Mouse (Mus musculus) liver, adult 2 months (tissue): Measurements from ENCODE around the gene Syp. TPM values are rescaled to one million over a fixed set of nuclear protein-coding genes. Genes with fewer than 3 reads are reported as not detected.

ENCODE experiments used
- DNase-seq: peaks from one replicate; pipeline ENCODE4 v3.0.0-alpha.2; 2011; ENCODE audit warnings: low read depth, low spot score; ENCODE audit errors: extremely low read depth
- H3K27ac ChIP-seq: fragments of 200-500 bp; replicated peaks from 2 replicates; pipeline ENCODE4 v1.5.1; 2012; ENCODE audit warnings: low read depth, mild to moderate bottlenecking, control low read depth, inconsistent platforms, low read length; ENCODE audit not compliant: insufficient read depth
- H3K27me3 ChIP-seq: fragments of 200-500 bp; 2 replicates; pipeline ENCODE4 v1.6.1; 2012; ENCODE audit warnings: mild to moderate bottlenecking, moderate library complexity, low read length, inconsistent platforms; ENCODE audit not compliant: control insufficient read depth, insufficient read depth
- H3K36me3 ChIP-seq: fragments of 200-500 bp; 2 replicates; pipeline ENCODE4 v1.6.1; 2012; ENCODE audit warnings: low read length, inconsistent platforms; ENCODE audit not compliant: control insufficient read depth, insufficient read depth
- H3K4me1 ChIP-seq: fragments of 200-500 bp; 2 replicates; pipeline ENCODE4 v1.6.1; 2011; ENCODE audit warnings: low read length; ENCODE audit not compliant: control insufficient read depth, insufficient read depth
- H3K4me3 ChIP-seq: fragments of 200-500 bp; 2 replicates; pipeline ENCODE4 v1.5.1; 2011; ENCODE audit warnings: low read depth, mild to moderate bottlenecking, control low read depth, low read length, moderate library complexity; ENCODE audit not compliant: insufficient read depth
- H3K79me2 ChIP-seq: fragments of 200-500 bp; 2 replicates; pipeline ENCODE4 v1.6.1; 2012; ENCODE audit warnings: inconsistent platforms, mild to moderate bottlenecking, low read length, moderate library complexity; ENCODE audit not compliant: control insufficient read depth, insufficient read depth
- H3K9ac ChIP-seq: fragments of 200-500 bp; 2 replicates; pipeline ENCODE4 v1.6.1; 2012; ENCODE audit warnings: low read depth, mild to moderate bottlenecking, control low read depth, inconsistent platforms, low read length
- CTCF ChIP-seq: fragments of 200-500 bp; IDR thresholded peaks from 2 replicates; pipeline ENCODE4 v1.5.1; 2011; ENCODE audit warnings: low read depth, low read length, control low read depth
- POLR2A ChIP-seq: fragments of 200-500 bp; IDR thresholded peaks from 2 replicates; pipeline ENCODE4 v1.6.1; 2011; ENCODE audit warnings: low read length, control low read depth; ENCODE audit not compliant: insufficient read depth; ENCODE audit errors: extremely low read depth
- WGBS: fragments of 180-500 bp; shearing (Covaris S2); methylation state at CpG from one replicate; pipeline ENCODE4 v1.1.7; 2018; 5-methylcytosine and 5-hydroxymethylcytosine counted together
- polyA plus RNA-seq: library from polyadenylated mRNA; depleted of rRNA; stranded (reverse); fragments of >200 nt; gene quantifications from 2 replicates; pipeline ENCODE4 v1.2.3, GENCODE M21; 2012
- total RNA-seq: library from RNA; depleted of rRNA; stranded (reverse); fragments of >200 nt; gene quantifications from 2 replicates; pipeline ENCODE4 v1.2.3, GENCODE M21; 2014

Gene Syp
- total and polyA plus RNA-seq, 2 experiments: 0.42 to 0.46 TPM

DNA sequence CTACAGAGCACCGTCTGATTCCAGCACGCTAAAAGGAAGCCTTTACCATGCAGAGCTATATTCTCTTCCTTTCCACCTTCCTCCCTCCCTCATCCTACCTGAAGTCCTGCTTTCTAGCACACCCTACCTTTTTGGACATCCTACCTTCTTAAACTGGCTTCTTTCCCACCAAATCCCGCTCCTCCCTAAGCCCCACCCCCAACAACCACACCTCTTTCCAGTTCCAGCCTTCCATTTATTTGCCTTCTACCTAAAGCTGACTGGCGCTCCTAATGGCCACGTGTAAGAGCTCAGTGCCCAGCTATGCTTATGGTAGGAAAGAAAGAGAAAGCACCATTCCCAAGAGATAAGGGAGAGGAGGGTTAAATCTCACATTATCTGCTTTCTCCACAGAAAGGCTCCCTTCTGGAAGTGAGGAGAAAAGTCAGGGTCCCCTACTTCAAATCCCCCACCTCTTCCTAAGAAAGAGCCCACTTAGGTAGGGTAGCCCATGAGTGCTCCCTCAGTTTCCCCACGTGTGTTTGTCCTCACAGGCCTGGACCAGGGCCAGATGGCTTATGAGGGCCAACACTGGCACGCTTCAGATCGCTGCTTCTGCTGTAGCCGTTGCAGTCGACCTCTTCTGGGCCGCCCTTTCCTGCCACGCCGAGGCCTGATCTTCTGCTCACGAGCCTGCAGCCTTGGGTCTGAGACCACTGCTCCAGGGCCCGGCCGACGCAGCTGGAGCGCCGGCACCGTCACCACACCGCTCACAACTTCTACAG, 27.6 kb downstream of the Syp start:
- Histone ChIP-seq H3K27ac (no peak overlapping the region), H3K36me3 (peaks cover 5% of the 10 kb centered on the region), H3K27me3 (no peaks in the 10 kb centered on the region), H3K79me2 (no peaks in the 10 kb centered on the region), H3K9ac (no peak overlapping the region), H3K4me3 (no peak overlapping the region), H3K4me1 (no peaks in the 10 kb centered on the region; the same call in 1 of the 2 replicates)
- WGBS: 82% methylated on average over 21 of the region's 21 CpGs
- no peak for TF ChIP-seq CTCF
- TF ChIP-seq POLR2A: no peak
- no peak for DNase-seq

DNA sequence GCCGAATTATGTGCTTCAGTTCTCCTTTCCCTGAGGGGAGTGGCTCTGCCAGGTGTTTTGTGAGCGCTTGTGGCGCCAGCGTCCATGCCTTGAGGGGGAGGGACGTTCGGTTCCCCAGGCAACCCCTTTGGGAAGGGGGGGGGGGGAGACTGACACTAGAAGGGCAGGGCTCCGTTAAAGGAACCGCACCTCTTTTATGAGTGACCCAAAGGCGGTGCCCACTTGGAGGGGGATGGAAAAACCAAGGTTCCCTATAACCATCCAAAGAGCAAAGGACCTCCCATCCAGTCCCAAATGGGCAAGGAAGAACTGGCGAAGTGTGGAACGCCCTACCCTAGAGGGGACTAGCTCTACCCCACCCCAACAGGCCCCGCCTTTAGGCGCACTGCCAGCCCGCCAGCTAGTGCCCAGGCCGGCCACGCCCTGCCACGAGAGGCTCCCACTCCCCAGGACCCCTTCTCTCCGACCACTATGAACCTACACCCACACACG, 32.2 kb downstream of the Syp start:
- no peaks in the 10 kb centered on the region; the same call in 1 of the 2 replicates for H3K4me1 ChIP-seq
- no peaks in the 10 kb centered on the region for H3K79me2 ChIP-seq
- no peaks in the 10 kb centered on the region for H3K36me3 ChIP-seq
- H3K27ac ChIP-seq: no peak overlapping the region
- 15% methylated on average over 19 of the region's 19 CpGs for WGBS
- peak overlapping the region; percentile 52; the same call in 1 of the 2 replicates for H3K9ac ChIP-seq
- no peaks in the 10 kb centered on the region for H3K27me3 ChIP-seq
- TF ChIP-seq CTCF (no peak), POLR2A (no peak)
- peak overlapping the region; percentile 56 for H3K4me3 ChIP-seq
- DNase-seq: no peak

DNA sequence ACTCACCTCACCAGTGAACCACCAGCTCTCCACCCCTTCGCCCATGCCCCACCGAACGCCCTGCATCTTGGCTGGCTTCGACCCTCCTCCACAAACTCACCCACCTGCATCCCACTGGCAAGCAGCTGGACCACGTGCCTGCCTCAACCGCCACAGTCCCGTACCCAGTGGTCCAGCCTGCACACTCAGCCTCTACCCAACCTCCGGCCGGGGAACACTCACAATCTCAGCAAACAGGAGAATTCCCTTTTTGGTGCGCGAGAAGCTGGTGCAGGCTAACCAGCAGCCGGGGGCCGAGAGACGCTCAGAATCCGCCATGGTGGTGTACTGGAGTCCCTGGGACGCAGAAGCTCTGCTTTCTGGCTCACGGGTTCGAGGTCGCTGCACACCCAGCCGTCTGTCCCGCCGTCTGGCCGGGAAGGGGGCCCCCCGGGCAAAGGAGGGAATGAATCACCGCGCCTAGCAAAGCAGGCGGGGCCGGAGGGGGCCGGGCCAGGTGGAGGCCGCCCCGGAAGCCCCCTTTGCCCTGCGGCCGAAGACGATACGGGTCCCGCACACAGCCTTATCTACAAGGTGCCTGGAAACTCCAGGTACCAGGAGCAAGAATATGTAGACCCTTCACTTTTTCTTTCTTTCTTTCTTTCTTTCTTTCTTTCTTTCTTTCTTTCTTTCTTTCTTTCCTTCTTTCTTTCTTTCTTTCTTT, 32.8 kb downstream of the Syp start, which contains the start of gene Plp2:
Gene Plp2, minus strand, starts transcription at position 470 of the 703 bp plus-strand sequence.
- DNase-seq: no peak
- H3K36me3 ChIP-seq: no peaks in the 10 kb centered on the region
- H3K27me3 ChIP-seq: no peaks in the 10 kb centered on the region
- peak within 1 kb of the TSS; percentile 52 for H3K9ac ChIP-seq
- peak within 1 kb of the TSS; percentile 56 for H3K4me3 ChIP-seq
- TF ChIP-seq POLR2A: no peak
- no peak for TF ChIP-seq CTCF
- H3K4me1 ChIP-seq: no peaks in the 10 kb centered on the region; the same call in 1 of the 2 replicates
- WGBS: 1% methylated on average over 30 of the region's 36 CpGs
- no peak within 1 kb of the TSS for H3K27ac ChIP-seq
- H3K79me2 ChIP-seq: no peaks in the 10 kb centered on the region

DNA sequence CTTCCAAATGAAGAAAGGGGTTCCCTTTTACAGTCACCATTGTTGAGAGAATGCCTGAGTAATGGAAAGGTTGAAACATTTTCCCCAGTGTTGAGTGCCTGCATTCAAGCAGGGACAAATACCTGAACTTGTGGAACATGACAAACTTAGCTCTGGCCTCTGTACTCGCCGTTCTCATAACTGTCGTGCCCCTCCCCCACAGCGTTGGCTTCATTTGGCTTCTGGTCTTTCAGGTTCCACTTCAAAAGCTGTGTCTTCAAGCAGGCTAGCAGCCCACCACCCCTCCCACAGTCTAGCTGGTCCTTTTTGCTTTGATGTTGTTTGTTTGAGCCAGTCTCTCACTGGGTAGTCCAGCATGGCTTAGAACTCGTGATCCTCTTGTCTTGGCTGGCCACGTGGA, 34.5 kb downstream of the Syp start:
- no peaks in the 10 kb centered on the region for H3K36me3 ChIP-seq

DNA sequence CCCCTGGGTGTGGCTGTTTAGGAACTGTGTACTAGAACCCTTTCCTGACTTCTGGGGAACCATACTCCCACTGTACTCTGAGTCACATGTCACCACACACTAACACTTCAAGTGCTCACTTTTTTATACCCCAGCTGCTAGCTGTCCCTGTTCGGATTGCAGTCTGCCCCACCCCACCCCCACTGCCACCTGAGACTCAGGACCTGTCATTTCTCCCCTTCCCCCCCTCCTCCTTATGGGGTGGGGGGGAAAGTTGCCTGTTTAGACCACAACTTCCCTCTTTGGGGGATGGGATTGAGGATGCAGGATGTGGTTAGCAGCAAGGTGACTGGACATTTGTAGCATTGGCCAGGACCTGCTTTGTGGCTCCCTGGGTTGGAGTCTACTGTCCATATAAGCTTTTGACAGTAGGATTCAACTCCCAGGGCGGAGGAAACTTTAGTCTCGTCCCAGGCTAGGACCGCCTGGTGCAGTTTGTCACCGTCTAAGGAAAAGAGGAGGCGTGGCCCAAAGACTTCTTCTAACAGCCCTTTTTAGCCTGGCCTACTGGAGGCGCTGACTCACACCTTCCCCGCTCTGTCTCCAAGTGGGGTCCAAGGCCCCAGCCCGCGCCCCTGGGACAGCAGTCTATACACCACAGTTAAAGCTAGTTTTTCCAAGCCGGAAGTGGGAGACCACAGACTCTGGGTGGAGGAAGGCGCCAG, 35.5 kb downstream of the Syp start:
- DNase-seq: no peak
- 68% methylated on average over 12 of the region's 12 CpGs for WGBS
- no peaks in the 10 kb centered on the region; the same call in 1 of the 2 replicates for H3K4me1 ChIP-seq
- no peaks in the 10 kb centered on the region for H3K27me3 ChIP-seq
- no peak overlapping the region for H3K9ac ChIP-seq
- H3K27ac ChIP-seq: no peak overlapping the region
- no peaks in the 10 kb centered on the region for H3K79me2 ChIP-seq
- H3K4me3 ChIP-seq: no peak overlapping the region
- H3K36me3 ChIP-seq: no peaks in the 10 kb centered on the region
- no peak for TF ChIP-seq POLR2A
- no peak for TF ChIP-seq CTCF

More for the DNA sequence above, 34.5 kb downstream of the Syp start:
- no peak for TF ChIP-seq CTCF
- TF ChIP-seq POLR2A: no peak
- no peak for DNase-seq
- no peaks in the 10 kb centered on the region for H3K27me3 ChIP-seq
- H3K27ac ChIP-seq: no peak overlapping the region
- H3K4me3 ChIP-seq: no peak overlapping the region
- no peaks in the 10 kb centered on the region for H3K79me2 ChIP-seq
- 66% methylated on average over 6 of the region's 6 CpGs for WGBS
- no peaks in the 10 kb centered on the region; the same call in 1 of the 2 replicates for H3K4me1 ChIP-seq
- no peak overlapping the region for H3K9ac ChIP-seq
